Mouse (Mus musculus) small intestine, adult 2 months (tissue): Measurements from ENCODE around the gene Abcg2. TPM values are rescaled to one million over a fixed set of nuclear protein-coding genes. Genes with fewer than 3 reads are reported as not detected.

Source experiments
- H3K27ac ChIP-seq: fragments of 200-500 bp; 2 replicates; pipeline ENCODE4 v1.5.1; 2012; ENCODE audit warnings: low read depth, low read length, control low read depth, inconsistent platforms; ENCODE audit not compliant: insufficient read depth
- H3K27me3 ChIP-seq: fragments of 200-500 bp; 2 replicates; pipeline ENCODE4 v1.6.1; 2012; ENCODE audit warnings: mild to moderate bottlenecking, moderate library complexity, low read length, inconsistent platforms; ENCODE audit not compliant: control insufficient read depth, insufficient read depth
- H3K36me3 ChIP-seq: fragments of 200-500 bp; 2 replicates; pipeline ENCODE4 v1.6.1; 2012; ENCODE audit warnings: mild to moderate bottlenecking, low read length, control low read depth, inconsistent platforms; ENCODE audit not compliant: control insufficient read depth, insufficient read depth
- H3K4me1 ChIP-seq: fragments of 200-500 bp; 2 replicates; pipeline ENCODE4 v1.6.1; 2012; ENCODE audit warnings: low read length, inconsistent platforms, mixed read lengths; ENCODE audit not compliant: control insufficient read depth, insufficient read depth, insufficient read length
- H3K4me3 ChIP-seq: fragments of 200-500 bp; 2 replicates; pipeline ENCODE4 v1.5.1; 2012; ENCODE audit warnings: low read depth, mild to moderate bottlenecking, control low read depth, inconsistent platforms, low read length, moderate library complexity
- CTCF ChIP-seq: fragments of 200-500 bp; IDR thresholded peaks from 2 replicates; pipeline ENCODE4 v1.5.1; 2012; ENCODE audit warnings: low read depth, mild to moderate bottlenecking, control low read depth, inconsistent platforms, low read length, moderate library complexity, mixed read lengths; ENCODE audit not compliant: insufficient replicate concordance, insufficient read length; ENCODE audit errors: extremely low read depth
- POLR2A ChIP-seq: fragments of 200-500 bp; IDR thresholded peaks from 2 replicates; pipeline ENCODE4 v1.6.1; 2012; ENCODE audit warnings: low read depth, mild to moderate bottlenecking, control low read depth, inconsistent platforms, low read length, moderate library complexity
- WGBS: fragments of 180-500 bp; shearing (Covaris S2); methylation state at CpG from one replicate; pipeline ENCODE4 v1.1.7; 2018; 5-methylcytosine and 5-hydroxymethylcytosine counted together
- polyA plus RNA-seq: library from polyadenylated mRNA; depleted of rRNA; stranded (reverse); fragments of >200 nt; gene quantifications from 2 replicates; pipeline ENCODE4 v1.2.3, GENCODE M21; 2012; rRNA removed

The Abcg2 gene
- polyA plus RNA-seq, 1 experiment, result 17.4 TPM

GRCm38 (mm10) chr6:58711909-58712308 is 127.6 kb downstream of the Abcg2 start:
- TF ChIP-seq CTCF, result no peak
- no peak for TF ChIP-seq POLR2A
- no peak overlapping the region for H3K27ac ChIP-seq
- WGBS, result 13% methylated on average over 2 of the region's 2 CpGs
- H3K36me3 ChIP-seq, result no peaks in the 10 kb centered on the region
- peaks cover 2% of the 10 kb centered on the region; the same call in 1 of the 2 replicates for H3K4me1 ChIP-seq
- H3K4me3 ChIP-seq, result no peak overlapping the region
- H3K27me3 ChIP-seq, result no peaks in the 10 kb centered on the region

GRCm38 (mm10) chr6:58733851-58734250 is 149.5 kb downstream of the Abcg2 start:
- TF ChIP-seq POLR2A (no peak), CTCF (no peak)
- H3K27ac ChIP-seq, result no peak overlapping the region
- WGBS, result 66% methylated on average over 2 of the region's 2 CpGs
- H3K36me3 ChIP-seq, result no peaks in the 10 kb centered on the region
- no peak overlapping the region for H3K4me3 ChIP-seq
- H3K27me3 ChIP-seq, result no peaks in the 10 kb centered on the region
- peaks cover 2% of the 10 kb centered on the region; the same call in 1 of the 2 replicates for H3K4me1 ChIP-seq

DNA sequence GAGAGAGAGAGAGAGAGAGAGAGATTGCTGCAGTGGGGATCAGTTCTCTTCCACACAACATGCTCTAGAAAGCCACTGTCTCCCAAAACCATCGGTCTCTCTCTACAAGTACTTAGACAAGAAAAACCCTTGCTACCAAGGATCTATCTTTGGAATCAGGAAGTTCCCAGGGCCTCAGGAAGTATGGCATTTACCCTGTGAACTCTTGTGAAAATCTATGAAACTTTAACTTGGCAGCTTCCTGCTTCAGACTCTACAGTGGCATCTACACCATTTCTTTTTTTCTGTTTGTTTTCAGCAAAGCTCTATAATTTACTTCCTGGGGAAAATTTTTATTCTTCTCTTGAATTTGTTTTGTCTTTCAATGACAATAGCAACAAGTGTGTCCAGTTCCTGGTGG is 150.8 kb downstream of the Abcg2 start:
- WGBS, result 49% methylated on average over 1 of the region's 1 CpGs
- H3K36me3 ChIP-seq, result no peaks in the 10 kb centered on the region
- no peak overlapping the region for H3K27ac ChIP-seq
- H3K4me1 ChIP-seq, result peaks cover 2% of the 10 kb centered on the region; the same call in 1 of the 2 replicates
- no peak overlapping the region for H3K4me3 ChIP-seq
- H3K27me3 ChIP-seq, result no peaks in the 10 kb centered on the region
- TF ChIP-seq POLR2A (no peak), CTCF (no peak)

Other genes starting within 250 kb of the Abcg2 start
- gene Vmn1r30, start 141.1 kb upstream of the Abcg2 start, polyA plus RNA-seq, result not detected in 2 replicates
- gene Vmn1r31, start 109.2 kb upstream of the Abcg2 start, polyA plus RNA-seq, result not detected in 2 replicates
- gene Herc3, start 246.9 kb downstream of the Abcg2 start, polyA plus RNA-seq, result 5.1 and 8.6 TPM in 2 replicates